Mouse (Mus musculus) CH12.LX (cell line): ENCODE data around the gene Glis3.

ENCODE experiments used
- CHD2 ChIP-seq: IDR thresholded peaks from 2 replicates; pipeline ENCODE4 v1.6.1; 2011; ENCODE audit warnings: low read length, improper control_type of control experiment
- CTCF ChIP-seq, 2 experiments: IDR thresholded peaks in 1 of 2; conservative IDR thresholded peaks in 1 of 2; 2 replicates each; pipeline ENCODE4 v1.5.1; 2011 to 2012; ENCODE audit warnings: low read depth in 2 of 2, low read length in 2 of 2, improper control_type of control experiment in 1 of 2, inconsistent platforms in 1 of 2, mild to moderate bottlenecking in 1 of 2, moderate library complexity in 1 of 2
- E2F4 ChIP-seq: IDR thresholded peaks from 2 replicates; pipeline ENCODE4 v1.6.1; 2011; ENCODE audit warnings: low read depth, low read length, improper control_type of control experiment; ENCODE audit not compliant: insufficient replicate concordance
- HCFC1 ChIP-seq: IDR thresholded peaks from 2 replicates; pipeline ENCODE4 v1.6.1; 2012; ENCODE audit warnings: low read depth, mild to moderate bottlenecking, inconsistent platforms, low read length, improper control_type of control experiment
- JUND ChIP-seq: conservative IDR thresholded peaks from 2 replicates; pipeline ENCODE4 v1.6.1; 2011; ENCODE audit warnings: low read depth, low read length, improper control_type of control experiment
- MAX ChIP-seq: IDR thresholded peaks from 2 replicates; pipeline ENCODE4 v1.6.1; 2011; ENCODE audit warnings: low read length, improper control_type of control experiment
- POLR2A ChIP-seq: IDR thresholded peaks from 2 replicates; pipeline ENCODE4 v1.6.1; 2011; ENCODE audit warnings: low read depth, mild to moderate bottlenecking, improper control_type of control experiment, low read length
- TCF12 ChIP-seq: IDR thresholded peaks from 2 replicates; pipeline ENCODE4 v1.6.1; 2014; ENCODE audit warnings: low read depth, mild to moderate bottlenecking, inconsistent platforms, low read length, improper control_type of control experiment
- USF1 ChIP-seq: IDR thresholded peaks from 2 replicates; pipeline ENCODE4 v1.6.1; 2014; ENCODE audit warnings: low read depth, mild to moderate bottlenecking, inconsistent platforms, low read length, improper control_type of control experiment
- ZKSCAN1 ChIP-seq: IDR thresholded peaks from 2 replicates; pipeline ENCODE4 v1.6.1; 2012; ENCODE audit warnings: low read depth, inconsistent platforms, low read length, improper control_type of control experiment, borderline replicate concordance
- ZNF384 ChIP-seq: IDR thresholded peaks from 2 replicates; pipeline ENCODE4 v1.6.1; 2012; ENCODE audit warnings: low read depth, low read length, improper control_type of control experiment, inconsistent platforms

DNA sequence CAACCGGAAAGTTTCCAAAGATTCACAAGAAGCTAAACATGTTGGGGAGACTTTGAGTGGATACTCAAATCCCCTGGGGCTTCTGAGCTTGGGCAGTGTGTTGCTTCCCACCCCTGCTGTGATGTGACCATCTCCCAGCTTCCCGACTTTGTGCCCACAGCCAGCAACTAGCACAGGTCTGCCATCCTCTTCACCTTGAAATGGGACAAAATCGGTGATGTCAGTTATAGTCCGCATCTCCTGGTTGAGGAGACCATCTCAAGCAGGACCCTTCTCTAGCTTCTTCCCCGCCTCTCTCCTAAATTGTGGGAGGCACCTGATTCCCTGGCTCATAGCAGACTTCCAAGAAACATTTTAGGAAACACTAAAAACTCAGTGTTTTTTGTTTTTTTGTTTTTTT lies 352.3 kb downstream of the Glis3 start:
- TF ChIP-seq ZNF384: no peak
- no peak for TF ChIP-seq CTCF (conservative IDR thresholded peaks at IDR 0.05 in 1 of 2, IDR thresholded peaks at IDR 0.05 in 1 of 2; ENCODE audit: low read depth in 2 of 2, low read length in 2 of 2)
- TF ChIP-seq CHD2: no peak
- TF ChIP-seq POLR2A: no peak
- no peak for TF ChIP-seq TCF12
- no peak for TF ChIP-seq HCFC1
- TF ChIP-seq USF1: no peak
- TF ChIP-seq ZKSCAN1: no peak
- no peak for TF ChIP-seq JUND
- no peak for TF ChIP-seq MAX
- TF ChIP-seq E2F4: no peak
